Comparison of ENCODE assay signal across 7 mouse cellular contexts in genomic region chrX:48422986-48423385, GRCm38 (mm10). TPM values are rescaled to one million over a fixed set of nuclear protein-coding genes. Genes with fewer than 3 reads are reported as not detected.
DNase-seq lines count a peak whose midpoint lies in the region; TF ChIP-seq lines count a peak whose summit lies in the region.

No protein-coding gene starts in this region.

- no peak overlapping the region for H3K27ac ChIP-seq in layer of hippocampus, adult 2 months

- H3K4me3 ChIP-seq in layer of hippocampus, adult 2 months: no peak overlapping the region

- DNase-seq in ovary, postnatal 10 days (ENCODE audit: low spot score): peak; percentile 33
- no peak for DNase-seq in ovary, adult 18-20 months (ENCODE audit: low spot score)
- DNase-seq in adrenal gland, postnatal 25 days: peak; percentile 67
- peak; percentile 72 for DNase-seq in forelimb bud, embryonic 11.5 days (ENCODE audit: low read depth, low spot score)
- peak; percentile 29 to 64 for DNase-seq in layer of hippocampus, adult 2 months (ENCODE audit: low spot score in 2 of 2)
- peak; percentile 77 for DNase-seq in lung, postnatal 25 days (ENCODE audit: low spot score)
- DNase-seq in spleen, postnatal 10 days (ENCODE audit: low spot score in 2 of 2): peak; percentile 51 to 78

- peak; percentile 91 for TF ChIP-seq CTCF in layer of hippocampus, adult 2 months (conservative IDR thresholded peaks at IDR 0.05)

RNA-seq across cellular contexts. Expression of gene Elf4, which starts 39.9 kb away (rescaled TPM):
- 25.6 and 27.2 TPM in 2 replicates for total RNA-seq in adrenal gland, postnatal 25 days (2021)
- under 1 TPM; 0.61 to 0.84 TPM for total RNA-seq in layer of hippocampus, adult 2 months (2021)

Comparison
In these comparisons a context has a peak if more than half of its experiments do, and no peak if none do; other contexts are left out.
1. RNA of gene Elf4, which starts 39.9 kb away (total RNA-seq): 25.6 to 27.2 TPM in adrenal gland, postnatal 25 days; 0.61 to 0.84 TPM in layer of hippocampus, adult 2 months; every median in the first group is over 10 times any median in the second.